Mouse (Mus musculus) intestine, embryonic 16.5 days (tissue): ENCODE measurements around the gene Cox11. TPM values are rescaled to one million over a fixed set of nuclear protein-coding genes. Genes with fewer than 3 reads are reported as not detected.

Experiments
- ATAC-seq: fragments of 200-750 bp; cut with Nextera tagmentation; 2 replicates; pipeline ENCODE4 v1.8.0; 2017; ENCODE audit warnings: moderate TSS enrichment, moderate library complexity
- H3K27ac ChIP-seq: fragments of 300-500 bp; sonication (generic); 2 replicates; pipeline ENCODE4 v1.5.1; 2014; ENCODE audit warnings: mild to moderate bottlenecking, low read length
- H3K27me3 ChIP-seq: fragments of 300-500 bp; sonication (generic); replicated peaks from 2 replicates; pipeline ENCODE4 v1.6.1; 2014; ENCODE audit warnings: low read length, control low read depth, mixed read lengths; ENCODE audit not compliant: control insufficient read depth, insufficient read depth
- H3K36me3 ChIP-seq: fragments of 300-500 bp; sonication (generic); 2 replicates; pipeline ENCODE4 v1.6.1; 2014; ENCODE audit warnings: low read length, control low read depth; ENCODE audit not compliant: control insufficient read depth, insufficient read depth
- H3K4me1 ChIP-seq: fragments of 300-500 bp; sonication (generic); 2 replicates; pipeline ENCODE4 v1.6.1; 2014; ENCODE audit warnings: low read length, control low read depth, mixed read lengths; ENCODE audit not compliant: control insufficient read depth, insufficient read depth
- H3K4me2 ChIP-seq: fragments of 300-500 bp; sonication (generic); 2 replicates; pipeline ENCODE4 v1.6.1; 2014; ENCODE audit warnings: low read depth, low read length, control low read depth
- H3K4me3 ChIP-seq: fragments of 300-500 bp; sonication (generic); 2 replicates; pipeline ENCODE4 v1.5.1; 2014; ENCODE audit warnings: mild to moderate bottlenecking, low read length
- H3K9ac ChIP-seq: fragments of 300-500 bp; sonication (generic); 2 replicates; pipeline ENCODE4 v1.6.1; 2014; ENCODE audit warnings: low read depth, low read length
- H3K9me3 ChIP-seq: fragments of 300-500 bp; sonication (generic); 2 replicates; pipeline ENCODE4 v1.6.1; 2016; ENCODE audit warnings: low read length, control low read depth; ENCODE audit not compliant: control insufficient read depth
- WGBS: fragments of 180-500 bp; shearing (Covaris S2); extraction: QIAGEN DNeasy Blood & Tissue Kit; methylation state at CpG from one replicate; pipeline ENCODE4 v1.1.7; 2014; 5-methylcytosine and 5-hydroxymethylcytosine counted together
- polyA plus RNA-seq: library from polyadenylated mRNA; unstranded; fragments of >200 nt; fragmentation: Nextera tagmentation; extraction: Ambion mirVana; gene quantifications from 2 replicates; pipeline ENCODE4 v1.2.1, GENCODE M21; 2015

Cox11 gene
- polyA plus RNA-seq, 1 experiment from 2014 or later, result 25.9 TPM

GRCm38 (mm10) chr11:90623477-90623876, 14.5 kb upstream of the Cox11 start:
- ATAC-seq, result no peak
- no peaks in the 10 kb centered on the region for H3K9me3 ChIP-seq

GRCm38 (mm10) chr11:90625174-90625573, 12.8 kb upstream of the Cox11 start:
- Histone ChIP-seq H3K27ac (no peak overlapping the region), H3K36me3 (no peaks in the 10 kb centered on the region), H3K4me2 (no peak overlapping the region), H3K27me3 (no peaks in the 10 kb centered on the region), H3K9ac (no peak overlapping the region), H3K4me3 (no peak overlapping the region), H3K4me1 (no peaks in the 10 kb centered on the region), H3K9me3 (no peaks in the 10 kb centered on the region)
- WGBS, result 74% methylated on average over 1 of the region's 1 CpGs
- ATAC-seq, result no peak

More at GRCm38 (mm10) chr11:90623477-90623876, 14.5 kb upstream of the Cox11 start:
- Histone ChIP-seq H3K9ac (no peak overlapping the region), H3K36me3 (no peaks in the 10 kb centered on the region), H3K27me3 (no peaks in the 10 kb centered on the region), H3K4me2 (no peak overlapping the region), H3K4me1 (no peaks in the 10 kb centered on the region), H3K27ac (no peak overlapping the region), H3K4me3 (no peak overlapping the region)
- 59% methylated on average over 6 of the region's 6 CpGs for WGBS

- H3K27ac ChIP-seq, result no peak overlapping the region
- H3K4me2 ChIP-seq, result no peak overlapping the region
- ATAC-seq, result no peak
- no peaks in the 10 kb centered on the region for H3K27me3 ChIP-seq
- no peaks in the 10 kb centered on the region for H3K36me3 ChIP-seq
- H3K9ac ChIP-seq, result no peak overlapping the region
- no peak overlapping the region for H3K4me3 ChIP-seq
- no peaks in the 10 kb centered on the region for H3K4me1 ChIP-seq
- no peaks in the 10 kb centered on the region for H3K9me3 ChIP-seq
- 73% methylated on average over 1 of the region's 1 CpGs for WGBS
Observed at GRCm38 (mm10) chr11:90627751-90628150, 10.2 kb upstream of the Cox11 start.

GRCm38 (mm10) chr11:90632480-90632879, 5.5 kb upstream of the Cox11 start:
- no peaks in the 10 kb centered on the region for H3K9me3 ChIP-seq
- H3K4me2 ChIP-seq, result no peak overlapping the region
- no peak overlapping the region for H3K27ac ChIP-seq
- no peak overlapping the region for H3K9ac ChIP-seq
- WGBS, result 86% methylated on average over 2 of the region's 2 CpGs
- H3K27me3 ChIP-seq, result no peaks in the 10 kb centered on the region
- ATAC-seq, result no peak
- 0 out of 2 replicates have a peak, but pooled peaks cover 3% of the 10 kb centered on the region for H3K4me1 ChIP-seq
- H3K4me3 ChIP-seq, result no peak overlapping the region
- no peaks in the 10 kb centered on the region for H3K36me3 ChIP-seq

GRCm38 (mm10) chr11:90634661-90635060, 3.3 kb upstream of the Cox11 start:
- Histone ChIP-seq H3K4me1 (peaks cover 5% of the 10 kb centered on the region; the same call in 1 of the 2 replicates), H3K9ac (no peak overlapping the region), H3K9me3 (no peaks in the 10 kb centered on the region), H3K36me3 (no peaks in the 10 kb centered on the region), H3K4me2 (no peak overlapping the region), H3K27me3 (no peaks in the 10 kb centered on the region), H3K27ac (no peak overlapping the region), H3K4me3 (no peak overlapping the region)
- no peak for ATAC-seq
- WGBS, result 92% methylated on average over 3 of the region's 3 CpGs

- peak overlapping the region; percentile 77 for H3K4me2 ChIP-seq
- no peaks in the 10 kb centered on the region for H3K36me3 ChIP-seq
- peaks cover 9% of the 10 kb centered on the region; the same call in 1 of the 2 replicates for H3K4me1 ChIP-seq
- H3K9me3 ChIP-seq, result no peaks in the 10 kb centered on the region
- no peaks in the 10 kb centered on the region for H3K27me3 ChIP-seq
- peak overlapping the region; percentile 90 for H3K27ac ChIP-seq
- peak overlapping the region; percentile 94 for H3K4me3 ChIP-seq
- H3K9ac ChIP-seq, result peak overlapping the region; percentile 96
- under 1% methylated on average over 54 of the region's 54 CpGs for WGBS
- peak; percentile 54 for ATAC-seq
Observed at GRCm38 (mm10) chr11:90638312-90638830, 398 bp downstream of the Cox11 start.

- no peak for ATAC-seq
- H3K9ac ChIP-seq, result no peak overlapping the region
- 81% methylated on average over 6 of the region's 6 CpGs for WGBS
Observed at GRCm38 (mm10) chr11:90649777-90650176, 11.8 kb downstream of the Cox11 start.

GRCm38 (mm10) chr11:90650231-90650885, 12.4 kb downstream of the Cox11 start:
- Histone ChIP-seq H3K4me2 (no peak overlapping the region), H3K4me3 (no peak overlapping the region), H3K27ac (no peak overlapping the region), H3K9ac (no peak overlapping the region), H3K9me3 (no peaks in the 10 kb centered on the region), H3K36me3 (peaks cover 13% of the 10 kb centered on the region), H3K4me1 (no peaks in the 10 kb centered on the region), H3K27me3 (no peaks in the 10 kb centered on the region)
- WGBS, result 74% methylated on average over 9 of the region's 9 CpGs
- no peak for ATAC-seq

More at GRCm38 (mm10) chr11:90649777-90650176, 11.8 kb downstream of the Cox11 start:
- Histone ChIP-seq H3K27me3 (no peaks in the 10 kb centered on the region), H3K4me3 (no peak overlapping the region), H3K9me3 (no peaks in the 10 kb centered on the region), H3K4me1 (no peaks in the 10 kb centered on the region), H3K36me3 (peaks cover 12% of the 10 kb centered on the region; the same call in 1 of the 2 replicates), H3K4me2 (no peak overlapping the region), H3K27ac (no peak overlapping the region)

- 91% methylated on average over 4 of the region's 4 CpGs for WGBS
- Histone ChIP-seq H3K4me1 (no peaks in the 10 kb centered on the region), H3K9ac (no peak overlapping the region), H3K9me3 (no peaks in the 10 kb centered on the region), H3K36me3 (peaks cover 16% of the 10 kb centered on the region), H3K27me3 (no peaks in the 10 kb centered on the region), H3K4me3 (no peak overlapping the region), H3K4me2 (no peak overlapping the region), H3K27ac (no peak overlapping the region)
- ATAC-seq, result no peak
Observed at GRCm38 (mm10) chr11:90652603-90653002, 14.6 kb downstream of the Cox11 start.
